Mouse (Mus musculus) bone marrow macrophage, adult 2 months (primary cell): ENCODE results near the gene Eef1e1.

ENCODE experiments used
- CTCF ChIP-seq: IDR thresholded peaks from 2 replicates; pipeline ENCODE4 v1.5.1; 2012; ENCODE audit warnings: low read depth, mild to moderate bottlenecking, low read length, moderate library complexity
- POLR2A ChIP-seq: IDR thresholded peaks from 2 replicates; pipeline ENCODE4 v1.6.1; 2012; ENCODE audit warnings: mild to moderate bottlenecking, low read depth, low read length, borderline replicate concordance

GRCm38 (mm10) chr13:38602966-38603365 lies 55.9 kb downstream of the Eef1e1 start:
- TF ChIP-seq POLR2A (no peak), CTCF (no peak)
